Mouse (Mus musculus) heart, embryonic 13.5 days (tissue): ENCODE results near the gene Ints1. TPM values are rescaled to one million over a fixed set of nuclear protein-coding genes. Genes with fewer than 3 reads are reported as not detected.

Experiments
- ATAC-seq: fragments of 200-750 bp; cut with Nextera tagmentation; 2 replicates; pipeline ENCODE4 v1.8.0; 2017; ENCODE audit warnings: moderate TSS enrichment; ENCODE audit not compliant: insufficient number of reproducible peaks, low FRiP score, low TSS enrichment; ENCODE audit errors: extremely low read depth
- H3K27ac ChIP-seq: fragments of 300-500 bp; sonication (generic); replicated peaks from 2 replicates; pipeline ENCODE4 v1.5.1; 2015; ENCODE audit warnings: moderate library complexity, mild to moderate bottlenecking, inconsistent platforms
- H3K27me3 ChIP-seq: fragments of 300-500 bp; sonication (generic); replicated peaks from 2 replicates; pipeline ENCODE4 v1.6.1; 2015; ENCODE audit warnings: mild to moderate bottlenecking, inconsistent platforms
- H3K36me3 ChIP-seq: fragments of 300-500 bp; sonication (generic); 2 replicates; pipeline ENCODE4 v1.6.1; 2015; ENCODE audit warnings: mild to moderate bottlenecking, inconsistent platforms
- H3K4me1 ChIP-seq: fragments of 300-500 bp; sonication (generic); 2 replicates; pipeline ENCODE4 v1.6.1; 2015; ENCODE audit warnings: inconsistent platforms
- H3K4me2 ChIP-seq: fragments of 300-500 bp; sonication (generic); 2 replicates; pipeline ENCODE4 v1.6.1; 2015; ENCODE audit warnings: inconsistent platforms, mild to moderate bottlenecking, moderate library complexity
- H3K4me3 ChIP-seq: fragments of 300-500 bp; sonication (generic); 2 replicates; pipeline ENCODE4 v1.5.1; 2015; ENCODE audit warnings: moderate library complexity, mild to moderate bottlenecking, inconsistent platforms
- H3K9ac ChIP-seq: fragments of 300-500 bp; sonication (generic); 2 replicates; pipeline ENCODE4 v1.6.1; 2015; ENCODE audit warnings: inconsistent platforms, mild to moderate bottlenecking, moderate library complexity
- H3K9me3 ChIP-seq: fragments of 300-500 bp; sonication (generic); 2 replicates; pipeline ENCODE4 v1.6.1; 2016; ENCODE audit warnings: inconsistent platforms
- WGBS: fragments of 180-500 bp; shearing (Covaris S2); methylation state at CpG from one replicate; pipeline ENCODE4 v1.1.7; 2015; ENCODE audit warnings: mixed read lengths; 5-methylcytosine and 5-hydroxymethylcytosine counted together
- polyA plus RNA-seq: library from polyadenylated mRNA; unstranded; fragments of >200 nt; fragmentation: Nextera tagmentation; extraction: Ambion mirVana; gene quantifications from 2 replicates; pipeline ENCODE4 v1.2.1, GENCODE M21; 2015

The Ints1 gene
- polyA plus RNA-seq = 15.6 and 19.1 TPM in 2 replicates

- ATAC-seq = peak; percentile 71
- Histone ChIP-seq H3K27me3 (no peaks in the 10 kb centered on the region), H3K36me3 (peaks cover 38% of the 10 kb centered on the region), H3K9ac (peak within 1 kb of the TSS; percentile 86), H3K27ac (no peak within 1 kb of the TSS), H3K9me3 (no peaks in the 10 kb centered on the region), H3K4me1 (peaks cover 11% of the 10 kb centered on the region), H3K4me3 (peak within 1 kb of the TSS; percentile 76), H3K4me2 (peak within 1 kb of the TSS; percentile 95)
- WGBS = 1% methylated on average over 55 of the region's 55 CpGs
Observed at GRCm38 (mm10) chr5:139775216-139775926, at the start of gene Ints1. Gene Ints1, minus strand, starts transcription at chr5:139775674.

DNA sequence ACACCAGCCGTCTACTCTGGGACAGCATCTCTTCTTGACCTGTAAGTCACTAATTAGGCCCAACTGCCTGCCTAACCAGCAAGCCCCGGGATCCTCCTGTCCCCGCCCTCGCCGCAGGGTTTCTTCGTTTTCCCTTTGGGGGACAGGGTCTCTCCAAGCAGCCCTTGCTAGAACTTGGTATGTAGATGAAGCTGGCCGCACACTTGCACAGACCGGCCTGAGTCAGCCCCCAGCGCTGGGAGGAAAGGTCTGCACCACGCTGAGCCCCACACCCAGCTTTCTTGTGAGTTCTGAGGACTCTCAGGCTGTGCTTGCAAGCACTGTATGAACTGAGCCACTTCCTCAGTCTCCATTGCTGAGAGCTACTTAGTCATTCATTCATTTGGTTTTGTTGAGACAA, 49.1 kb upstream of the Ints1 start:
- H3K9me3 ChIP-seq = no peaks in the 10 kb centered on the region
- 0 out of 2 replicates have a peak, but pooled peaks cover 9% of the 10 kb centered on the region for H3K27me3 ChIP-seq

DNA sequence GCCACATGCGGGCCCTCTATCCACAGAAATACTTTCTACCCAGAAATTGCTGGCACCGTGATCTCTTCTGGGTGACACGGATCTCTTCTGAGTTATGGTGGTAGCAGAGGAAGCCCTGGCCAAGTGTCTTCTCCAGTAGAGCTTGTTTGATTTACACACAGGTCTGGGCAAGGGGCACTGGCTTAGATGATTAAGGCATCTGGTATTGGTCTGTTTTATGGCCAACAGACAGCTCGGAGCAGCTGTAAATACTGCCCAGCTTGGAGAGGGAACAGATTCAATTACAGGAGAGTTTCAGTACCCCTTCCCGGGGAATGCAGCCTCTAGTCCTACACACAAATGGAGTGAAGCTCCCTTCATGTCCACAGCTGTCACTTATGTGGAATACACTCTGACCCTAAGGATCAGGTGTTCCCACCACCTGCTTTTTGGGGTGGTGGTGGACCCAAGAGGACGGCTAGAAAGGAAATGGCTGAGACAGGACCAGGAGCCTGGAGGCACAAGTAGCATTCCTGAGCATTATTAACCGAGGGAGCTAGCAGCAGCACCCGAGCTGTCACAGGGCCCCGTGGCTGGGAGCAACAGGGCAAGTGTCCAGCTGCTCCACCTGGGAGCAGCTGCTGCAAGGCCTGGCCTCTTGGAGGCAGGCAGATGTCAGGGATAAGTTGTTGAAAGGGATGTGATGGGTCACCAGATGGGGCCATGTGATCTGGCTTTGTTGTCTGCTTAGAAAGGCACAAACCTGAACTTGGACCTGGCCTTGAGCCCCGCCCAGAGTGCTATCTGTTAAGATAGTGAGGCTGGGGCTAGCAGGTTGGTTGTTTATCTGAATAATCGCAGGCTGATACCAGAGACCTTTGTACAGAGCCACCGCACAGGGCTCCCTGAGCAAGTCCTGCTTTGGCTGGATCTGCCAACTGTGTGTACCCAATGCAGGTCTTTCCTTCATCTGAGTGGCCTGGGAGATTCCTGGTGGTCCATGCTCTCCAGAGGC, 46.3 kb upstream of the Ints1 start:
- ATAC-seq = no peak
- H3K4me3 ChIP-seq = no peak overlapping the region

More for the DNA sequence above, 49.1 kb upstream of the Ints1 start:
- no peak overlapping the region for H3K27ac ChIP-seq
- no peak overlapping the region for H3K4me3 ChIP-seq
- H3K4me1 ChIP-seq = peaks cover 11% of the 10 kb centered on the region
- no peak overlapping the region for H3K4me2 ChIP-seq
- H3K9ac ChIP-seq = no peak overlapping the region
- 92% methylated on average over 10 of the region's 10 CpGs for whole genome bisulfite sequencing
- peaks cover 35% of the 10 kb centered on the region for H3K36me3 ChIP-seq
- no peak for ATAC-seq

GRCm38 (mm10) chr5:139819538-139820181, 44.2 kb upstream of the Ints1 start, which contains the start of gene Tmem184a:
Gene Tmem184a, minus strand, starts transcription at chr5:139819917.
- no peak within 1 kb of the TSS for H3K9ac ChIP-seq
- no peak within 1 kb of the TSS for H3K4me3 ChIP-seq
- H3K36me3 ChIP-seq = peaks cover 34% of the 10 kb centered on the region
- ATAC-seq = no peak
- no peaks in the 10 kb centered on the region for H3K9me3 ChIP-seq
- H3K4me2 ChIP-seq = no peak within 1 kb of the TSS
- H3K4me1 ChIP-seq = peaks cover 12% of the 10 kb centered on the region
- H3K27ac ChIP-seq = no peak within 1 kb of the TSS
- peaks cover 8% of the 10 kb centered on the region for H3K27me3 ChIP-seq
- WGBS = 80% methylated on average over 9 of the region's 9 CpGs

More for the DNA sequence above, 46.3 kb upstream of the Ints1 start:
- no peak overlapping the region for H3K4me2 ChIP-seq
- H3K4me1 ChIP-seq = peaks cover 11% of the 10 kb centered on the region
- 73% methylated on average over 12 of the region's 12 CpGs for WGBS
- H3K9ac ChIP-seq = no peak overlapping the region
- peaks cover 35% of the 10 kb centered on the region for H3K36me3 ChIP-seq
- H3K27me3 ChIP-seq = no peaks in the 10 kb centered on the region
- no peak overlapping the region for H3K27ac ChIP-seq
- H3K9me3 ChIP-seq = no peaks in the 10 kb centered on the region

- no peak overlapping the region for H3K27ac ChIP-seq
- no peak for ATAC-seq
- 42% methylated on average over 4 of the region's 4 CpGs for WGBS
Observed at GRCm38 (mm10) chr5:139818801-139819200, 43.3 kb upstream of the Ints1 start.

DNA sequence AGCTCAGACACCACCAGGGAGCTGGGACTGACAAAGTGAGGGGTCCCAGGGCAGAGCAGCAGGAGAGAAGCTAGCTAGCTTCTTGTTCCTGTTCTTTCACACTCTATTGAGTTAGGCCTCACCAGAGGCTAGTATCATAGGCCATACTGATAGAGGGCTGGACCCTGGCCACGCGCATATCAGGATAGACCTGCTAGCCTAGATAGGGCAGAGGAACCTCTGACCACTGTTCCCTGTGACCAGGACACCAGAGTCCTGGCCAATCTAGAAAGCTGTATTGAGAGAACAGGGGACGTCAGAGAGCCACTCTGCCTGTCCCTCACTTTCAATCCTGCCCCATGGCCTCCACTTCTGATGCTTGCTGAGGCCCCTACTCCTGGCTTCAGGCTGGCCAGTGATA, 42.6 kb upstream of the Ints1 start:
- Histone ChIP-seq H3K4me1 (peaks cover 14% of the 10 kb centered on the region), H3K4me3 (no peak overlapping the region), H3K4me2 (no peak overlapping the region), H3K27me3 (peaks cover 25% of the 10 kb centered on the region), H3K9ac (no peak overlapping the region), H3K36me3 (peaks cover 21% of the 10 kb centered on the region), H3K9me3 (no peaks in the 10 kb centered on the region), H3K27ac (no peak overlapping the region)
- WGBS = 63% methylated on average over 3 of the region's 3 CpGs
- no peak for ATAC-seq

More at GRCm38 (mm10) chr5:139818801-139819200, 43.3 kb upstream of the Ints1 start:
- H3K4me3 ChIP-seq = no peak overlapping the region
- no peak overlapping the region for H3K4me2 ChIP-seq
- peaks cover 12% of the 10 kb centered on the region for H3K4me1 ChIP-seq
- H3K36me3 ChIP-seq = peaks cover 28% of the 10 kb centered on the region
- H3K27me3 ChIP-seq = peaks cover 17% of the 10 kb centered on the region
- H3K9ac ChIP-seq = no peak overlapping the region
- H3K9me3 ChIP-seq = no peaks in the 10 kb centered on the region

DNA sequence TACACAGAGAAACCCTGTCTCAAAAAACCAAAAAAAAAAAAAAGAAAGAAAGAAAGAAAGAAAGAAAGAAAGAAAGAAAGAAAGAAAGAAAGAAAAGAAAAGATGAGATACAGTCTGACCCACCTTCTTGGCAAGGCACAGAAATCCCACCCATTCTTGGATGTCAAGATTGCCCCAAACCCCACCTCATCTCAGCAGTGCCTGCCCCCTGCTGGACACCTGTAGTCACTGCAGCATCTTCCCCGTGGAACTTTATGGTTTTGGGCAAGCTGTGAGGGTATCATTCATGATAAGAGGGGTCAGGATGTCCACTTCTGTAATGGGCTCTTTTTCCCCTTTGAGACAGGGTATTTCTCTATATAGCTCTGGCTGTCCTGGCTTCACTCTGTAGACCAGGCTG, 41.8 kb upstream of the Ints1 start:
- Histone ChIP-seq H3K4me2 (no peak overlapping the region), H3K4me1 (peaks cover 17% of the 10 kb centered on the region), H3K9me3 (no peaks in the 10 kb centered on the region), H3K27ac (no peak overlapping the region), H3K36me3 (peaks cover 13% of the 10 kb centered on the region), H3K4me3 (no peak overlapping the region), H3K9ac (no peak overlapping the region), H3K27me3 (peaks cover 32% of the 10 kb centered on the region)
- 0% methylated on average over 1 of the region's 1 CpGs for WGBS
- ATAC-seq = no peak

- ATAC-seq = no peak
- no peaks in the 10 kb centered on the region for H3K9me3 ChIP-seq
- no peak overlapping the region for H3K4me2 ChIP-seq
- no peak overlapping the region for H3K9ac ChIP-seq
- H3K4me3 ChIP-seq = no peak overlapping the region
- peaks cover 24% of the 10 kb centered on the region for H3K4me1 ChIP-seq
- H3K27ac ChIP-seq = no peak overlapping the region
- H3K36me3 ChIP-seq = peaks cover 4% of the 10 kb centered on the region
- peaks cover 32% of the 10 kb centered on the region for H3K27me3 ChIP-seq
Observed at GRCm38 (mm10) chr5:139816445-139816844, 41.0 kb upstream of the Ints1 start.

DNA sequence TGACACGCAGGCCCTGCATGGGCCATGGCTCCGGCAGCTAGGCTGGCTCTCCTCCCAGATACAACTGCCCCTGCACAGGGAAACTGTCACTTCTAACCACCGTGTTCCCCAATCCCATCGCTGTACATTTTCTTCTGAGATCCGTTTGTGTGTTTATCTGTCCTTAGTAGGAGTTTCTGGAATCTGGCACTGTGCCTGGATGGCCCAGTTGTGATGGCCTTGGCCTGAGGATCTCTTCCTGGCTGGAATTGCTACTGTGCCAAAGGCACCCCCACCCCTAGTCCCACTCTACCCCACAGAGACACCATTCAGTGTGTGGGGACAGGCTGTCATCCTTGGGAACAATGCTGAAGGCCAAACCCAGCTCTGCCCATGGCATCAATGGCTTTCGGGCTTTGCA, 40.5 kb upstream of the Ints1 start:
- H3K36me3 ChIP-seq = no peaks in the 10 kb centered on the region
- no peak for ATAC-seq
- H3K9me3 ChIP-seq = no peaks in the 10 kb centered on the region
- H3K27me3 ChIP-seq = peaks cover 32% of the 10 kb centered on the region
- H3K4me2 ChIP-seq = no peak overlapping the region
- 45% methylated on average over 6 of the region's 6 CpGs for WGBS
- H3K4me1 ChIP-seq = peaks cover 26% of the 10 kb centered on the region
- no peak overlapping the region; the same call in 1 of the 2 replicates for H3K27ac ChIP-seq
- no peak overlapping the region for H3K4me3 ChIP-seq
- H3K9ac ChIP-seq = no peak overlapping the region

DNA sequence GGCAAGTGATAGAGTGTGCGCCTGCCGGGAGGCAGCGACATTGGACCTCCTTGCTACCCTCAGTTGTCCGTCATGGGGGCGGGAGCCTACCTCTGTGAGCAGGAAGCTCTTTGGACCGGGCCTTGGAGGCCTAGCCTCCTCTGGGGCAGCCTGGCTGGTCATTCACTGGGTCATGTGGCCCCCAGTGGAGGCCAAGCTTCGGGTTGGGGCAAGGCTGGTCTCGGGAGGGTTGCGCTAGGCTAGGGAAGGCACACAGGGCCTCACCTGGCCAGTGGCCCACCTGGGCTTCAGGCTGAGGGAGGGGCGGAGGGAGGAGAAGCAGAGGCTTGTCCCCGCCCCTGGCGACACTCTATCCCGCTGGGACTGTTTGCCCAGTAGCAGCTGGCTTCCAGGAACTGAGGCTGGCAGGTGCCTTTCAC, 38.5 kb upstream of the Ints1 start:
- no peak overlapping the region for H3K4me2 ChIP-seq
- no peak overlapping the region for H3K27ac ChIP-seq
- no peak overlapping the region for H3K4me3 ChIP-seq
- H3K36me3 ChIP-seq = no peaks in the 10 kb centered on the region
- peaks cover 32% of the 10 kb centered on the region for H3K27me3 ChIP-seq
- no peak overlapping the region; the same call in 1 of the 2 replicates for H3K9ac ChIP-seq
- peaks cover 26% of the 10 kb centered on the region for H3K4me1 ChIP-seq
- no peaks in the 10 kb centered on the region for H3K9me3 ChIP-seq
- ATAC-seq = no peak
- 14% methylated on average over 12 of the region's 13 CpGs for WGBS

- H3K27me3 ChIP-seq = peaks cover 32% of the 10 kb centered on the region
- no peak overlapping the region for H3K4me3 ChIP-seq
- WGBS = 38% methylated on average over 10 of the region's 10 CpGs
- H3K9me3 ChIP-seq = no peaks in the 10 kb centered on the region
- H3K27ac ChIP-seq = no peak overlapping the region
- ATAC-seq = no peak
- peaks cover 26% of the 10 kb centered on the region for H3K4me1 ChIP-seq
- no peak overlapping the region for H3K9ac ChIP-seq
- H3K4me2 ChIP-seq = peak overlapping the region; percentile 25; the same call in 1 of the 2 replicates
- no peaks in the 10 kb centered on the region for H3K36me3 ChIP-seq
Observed at GRCm38 (mm10) chr5:139813126-139813490, 37.6 kb upstream of the Ints1 start.
